Mouse (Mus musculus) heart, embryonic 13.5 days (tissue): Measurements from ENCODE around the gene Gm5901. TPM values are rescaled to one million over a fixed set of nuclear protein-coding genes. Genes with fewer than 3 reads are reported as not detected.
A peak's percentile ranks its signal among the peaks of the same experiment; 100 is the strongest.
"Not testable (repeated sequence)": the region's sequence is repeated elsewhere in the genome, so short reads cannot be mapped to it uniquely, and the experiment has no call there.

Source experiments
- ATAC-seq: fragments of 200-750 bp; cut with Nextera tagmentation; 2 replicates; pipeline ENCODE4 v1.8.0; 2017; ENCODE audit warnings: moderate TSS enrichment; ENCODE audit not compliant: insufficient number of reproducible peaks, low FRiP score, low TSS enrichment; ENCODE audit errors: extremely low read depth
- H3K27ac ChIP-seq: fragments of 300-500 bp; sonication (generic); replicated peaks from 2 replicates; pipeline ENCODE4 v1.5.1; 2015; ENCODE audit warnings: moderate library complexity, mild to moderate bottlenecking, inconsistent platforms
- H3K27me3 ChIP-seq: fragments of 300-500 bp; sonication (generic); replicated peaks from 2 replicates; pipeline ENCODE4 v1.6.1; 2015; ENCODE audit warnings: mild to moderate bottlenecking, inconsistent platforms
- H3K36me3 ChIP-seq: fragments of 300-500 bp; sonication (generic); 2 replicates; pipeline ENCODE4 v1.6.1; 2015; ENCODE audit warnings: mild to moderate bottlenecking, inconsistent platforms
- H3K4me1 ChIP-seq: fragments of 300-500 bp; sonication (generic); 2 replicates; pipeline ENCODE4 v1.6.1; 2015; ENCODE audit warnings: inconsistent platforms
- H3K4me2 ChIP-seq: fragments of 300-500 bp; sonication (generic); 2 replicates; pipeline ENCODE4 v1.6.1; 2015; ENCODE audit warnings: inconsistent platforms, mild to moderate bottlenecking, moderate library complexity
- H3K4me3 ChIP-seq: fragments of 300-500 bp; sonication (generic); 2 replicates; pipeline ENCODE4 v1.5.1; 2015; ENCODE audit warnings: moderate library complexity, mild to moderate bottlenecking, inconsistent platforms
- H3K9ac ChIP-seq: fragments of 300-500 bp; sonication (generic); 2 replicates; pipeline ENCODE4 v1.6.1; 2015; ENCODE audit warnings: inconsistent platforms, mild to moderate bottlenecking, moderate library complexity
- H3K9me3 ChIP-seq: fragments of 300-500 bp; sonication (generic); 2 replicates; pipeline ENCODE4 v1.6.1; 2016; ENCODE audit warnings: inconsistent platforms
- WGBS: fragments of 180-500 bp; shearing (Covaris S2); methylation state at CpG from one replicate; pipeline ENCODE4 v1.1.7; 2015; ENCODE audit warnings: mixed read lengths; 5-methylcytosine and 5-hydroxymethylcytosine counted together
- polyA plus RNA-seq: library from polyadenylated mRNA; unstranded; fragments of >200 nt; fragmentation: Nextera tagmentation; extraction: Ambion mirVana; gene quantifications from 2 replicates; pipeline ENCODE4 v1.2.1, GENCODE M21; 2015

Gene Gm5901
- polyA plus RNA-seq = not detected in 2 replicates

DNA sequence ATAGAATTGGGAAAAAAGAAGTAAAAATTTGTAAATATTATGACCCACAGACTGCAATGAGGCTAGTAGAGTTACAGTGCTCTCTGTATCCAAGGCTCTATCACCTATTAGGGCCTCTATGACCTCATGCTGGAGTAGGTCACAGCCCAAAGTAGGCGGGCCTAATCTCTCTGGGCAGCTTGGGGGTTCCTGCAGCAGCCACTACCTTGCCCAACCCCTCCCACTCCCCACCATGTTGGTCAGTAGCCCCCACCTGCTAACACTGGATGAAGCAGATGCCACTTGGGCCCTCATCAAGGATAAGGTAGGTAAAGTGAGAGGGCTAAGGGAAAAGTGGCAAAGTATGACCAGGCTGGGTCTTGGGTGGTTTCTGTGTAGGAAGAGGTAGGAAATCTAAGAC, at the start of gene Gm5901:
Gm5901 (plus strand) TSS at position 173 of the 400 bp plus-strand sequence.
- Histone ChIP-seq H3K9ac (no peak within 1 kb of the TSS), H3K4me2 (no peak within 1 kb of the TSS), H3K27me3 (no peaks in the 10 kb centered on the region), H3K9me3 (no peaks in the 10 kb centered on the region), H3K36me3 (peaks cover 82% of the 10 kb centered on the region), H3K4me1 (peaks cover 14% of the 10 kb centered on the region), H3K4me3 (no peak within 1 kb of the TSS), H3K27ac (peak within 1 kb of the TSS; percentile 66)
- 88% methylated on average over 1 of the region's 1 CpGs for WGBS
- ATAC-seq = no peak

DNA sequence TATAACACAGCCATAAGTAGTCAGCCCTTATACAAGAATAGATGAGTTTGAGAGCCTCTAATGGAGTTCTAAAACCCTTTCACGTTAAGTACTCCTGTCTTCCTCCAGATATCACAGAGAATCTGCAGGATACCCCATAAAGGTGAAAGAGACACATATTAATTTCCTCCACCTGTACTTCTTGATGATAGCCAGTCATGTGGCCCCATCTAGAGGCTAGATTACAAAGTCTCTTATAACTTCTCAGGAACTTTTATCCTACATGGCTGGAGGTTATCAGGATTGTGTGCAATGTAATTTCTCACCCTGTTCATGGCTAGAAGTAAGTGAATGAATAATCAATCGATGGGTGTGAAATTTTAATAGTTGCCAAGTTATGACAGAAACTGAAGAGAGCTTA, 49.5 kb upstream of the Gm5901 start:
- Histone ChIP-seq H3K4me2 (no peak overlapping the region), H3K4me3 (no peak overlapping the region), H3K4me1 (no peaks in the 10 kb centered on the region), H3K27me3 (no peaks in the 10 kb centered on the region), H3K9me3 (no peaks in the 10 kb centered on the region), H3K36me3 (no peaks in the 10 kb centered on the region), H3K27ac (no peak overlapping the region), H3K9ac (no peak overlapping the region)
- no peak for ATAC-seq
- 54% methylated on average over 2 of the region's 2 CpGs for WGBS

DNA sequence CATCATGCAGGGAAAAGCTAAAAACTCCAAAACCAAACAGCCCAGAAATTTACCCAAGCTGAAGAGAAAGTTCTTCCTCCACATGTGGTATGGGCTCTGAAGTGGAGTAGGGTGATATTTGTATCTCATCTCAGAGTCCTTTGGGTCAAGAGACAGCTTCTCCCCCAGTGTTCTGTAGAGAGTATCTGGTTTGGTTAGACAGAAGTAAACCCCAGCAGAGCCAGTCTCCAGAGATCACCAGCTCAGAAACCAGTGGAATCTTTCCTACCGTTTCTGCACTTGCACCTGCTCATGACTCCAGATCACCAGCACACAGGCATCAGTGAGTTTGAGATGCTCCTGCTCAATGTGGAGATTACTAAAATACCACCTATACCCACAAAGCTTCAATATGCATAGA, 40.8 kb upstream of the Gm5901 start, which contains the start of gene Olfr690:
Olfr690 (minus strand) TSS at position 101 of the 400 bp plus-strand sequence.
- Histone ChIP-seq H3K27ac (no peak within 1 kb of the TSS), H3K9ac (no peak within 1 kb of the TSS), H3K4me2 (no peak within 1 kb of the TSS), H3K4me1 (no peaks in the 10 kb centered on the region), H3K36me3 (no peaks in the 10 kb centered on the region), H3K4me3 (no peak within 1 kb of the TSS), H3K27me3 (no peaks in the 10 kb centered on the region), H3K9me3 (no peaks in the 10 kb centered on the region)
- no peak for ATAC-seq
- 78% methylated on average over 1 of the region's 1 CpGs for WGBS

DNA sequence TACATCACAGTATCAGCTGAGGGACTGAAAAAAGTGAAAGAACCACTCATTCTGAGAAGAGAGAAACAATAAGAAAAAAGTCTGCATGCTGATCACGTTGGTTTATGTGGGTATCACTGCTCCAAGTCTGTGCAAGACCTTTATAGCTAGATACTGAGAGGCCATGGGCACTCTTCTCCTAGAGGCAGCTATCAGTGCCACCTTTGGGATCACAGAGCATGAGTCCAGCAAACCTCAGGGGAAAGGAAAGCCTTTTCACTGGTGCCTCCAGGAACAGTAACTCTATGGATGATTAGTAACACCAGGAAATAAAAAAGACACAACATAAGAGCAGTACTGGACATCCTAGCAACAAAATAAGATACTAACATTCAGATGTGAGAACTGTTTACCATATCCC, 32.7 kb upstream of the Gm5901 start, which contains the start of gene Olfr691:
Olfr691 (minus strand) TSS at position 101 of the 400 bp plus-strand sequence.
- H3K36me3 ChIP-seq = no peaks in the 10 kb centered on the region
- 37% methylated on average over 1 of the region's 1 CpGs for WGBS
- no peaks in the 10 kb centered on the region for H3K9me3 ChIP-seq
- no peaks in the 10 kb centered on the region for H3K4me1 ChIP-seq
- H3K27me3 ChIP-seq = no peaks in the 10 kb centered on the region
- no peak within 1 kb of the TSS for H3K27ac ChIP-seq
- ATAC-seq = no peak
- no peak within 1 kb of the TSS for H3K4me2 ChIP-seq
- H3K9ac ChIP-seq = no peak within 1 kb of the TSS
- no peak within 1 kb of the TSS for H3K4me3 ChIP-seq

DNA sequence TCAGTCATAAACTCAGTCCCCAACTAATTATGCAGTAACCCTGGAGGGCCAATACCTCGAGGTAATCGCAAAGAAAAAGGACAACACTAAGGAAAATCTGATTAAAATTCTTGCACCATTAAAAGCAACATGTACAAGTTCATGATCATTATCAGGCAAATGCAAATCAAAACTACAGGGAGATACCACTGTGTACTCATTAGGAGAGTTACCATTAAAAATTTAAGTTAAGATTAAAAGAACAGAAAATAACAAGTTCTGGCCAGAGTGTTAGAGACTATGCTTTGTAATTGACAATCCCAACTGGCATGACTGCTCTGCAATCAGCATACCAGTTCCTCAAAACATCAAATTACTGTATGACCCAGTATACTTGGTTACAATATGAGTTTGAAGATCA, 32.1 kb upstream of the Gm5901 start:
- no peak overlapping the region for H3K9ac ChIP-seq
- H3K36me3 ChIP-seq = no peaks in the 10 kb centered on the region
- no peak overlapping the region for H3K4me3 ChIP-seq
- 68% methylated on average over 2 of the region's 2 CpGs for WGBS
- ATAC-seq = no peak
- no peaks in the 10 kb centered on the region for H3K9me3 ChIP-seq
- no peak overlapping the region for H3K27ac ChIP-seq
- no peak overlapping the region for H3K4me2 ChIP-seq
- H3K4me1 ChIP-seq = no peaks in the 10 kb centered on the region
- no peaks in the 10 kb centered on the region for H3K27me3 ChIP-seq

DNA sequence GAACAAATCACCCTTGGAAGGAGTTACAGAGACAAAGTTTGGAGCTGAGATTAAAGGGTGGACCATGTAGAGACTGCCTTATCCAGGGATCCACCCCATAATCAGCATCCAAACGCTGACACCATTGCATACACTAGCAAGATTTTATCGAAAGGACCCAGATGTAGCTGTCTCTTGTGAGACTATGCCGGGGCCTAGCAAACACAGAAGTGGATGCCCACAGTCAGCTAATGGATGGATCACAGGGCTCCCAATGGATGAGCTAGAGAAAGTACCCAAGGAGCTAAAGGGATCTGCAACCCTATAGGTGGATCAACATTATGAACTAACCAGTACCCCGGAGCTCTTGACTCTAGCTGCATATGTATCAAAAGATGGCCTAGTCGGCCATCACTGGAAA, 18.8 kb upstream of the Gm5901 start:
- WGBS = no CpG with 5 or more reads among the region's 5 CpGs
- H3K36me3 ChIP-seq, H3K4me3 ChIP-seq, H3K27me3 ChIP-seq, H3K4me2 ChIP-seq, H3K9ac ChIP-seq, H3K9me3 ChIP-seq, ATAC-seq, H3K4me1 ChIP-seq, H3K27ac ChIP-seq: not testable (repeated sequence)

DNA sequence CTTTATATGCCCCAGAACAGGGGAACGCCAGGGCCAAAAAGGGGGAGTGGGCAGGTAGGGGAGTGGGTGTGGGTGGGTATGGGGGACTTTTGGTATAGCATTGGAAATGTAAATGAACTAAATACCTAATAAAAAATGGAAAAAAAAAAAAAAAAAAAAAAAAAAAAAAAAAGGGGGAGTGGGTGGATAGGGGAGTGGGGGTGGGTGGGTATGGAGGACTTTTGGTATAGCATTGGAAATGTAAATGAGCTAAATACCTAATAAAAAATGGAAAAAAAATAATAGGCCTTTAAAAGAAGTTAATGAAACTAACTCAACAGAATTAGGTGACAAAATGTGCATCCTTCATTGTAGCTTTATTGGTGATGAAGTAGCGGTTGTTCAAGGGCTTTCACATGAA, 18.4 kb upstream of the Gm5901 start:
- not testable (repeated sequence) for H3K9me3 ChIP-seq, H3K4me3 ChIP-seq, H3K4me1 ChIP-seq, H3K27me3 ChIP-seq, H3K36me3 ChIP-seq, ATAC-seq, H3K27ac ChIP-seq, H3K9ac ChIP-seq, H3K4me2 ChIP-seq
- 87% methylated on average over 1 of the region's 2 CpGs for WGBS

DNA sequence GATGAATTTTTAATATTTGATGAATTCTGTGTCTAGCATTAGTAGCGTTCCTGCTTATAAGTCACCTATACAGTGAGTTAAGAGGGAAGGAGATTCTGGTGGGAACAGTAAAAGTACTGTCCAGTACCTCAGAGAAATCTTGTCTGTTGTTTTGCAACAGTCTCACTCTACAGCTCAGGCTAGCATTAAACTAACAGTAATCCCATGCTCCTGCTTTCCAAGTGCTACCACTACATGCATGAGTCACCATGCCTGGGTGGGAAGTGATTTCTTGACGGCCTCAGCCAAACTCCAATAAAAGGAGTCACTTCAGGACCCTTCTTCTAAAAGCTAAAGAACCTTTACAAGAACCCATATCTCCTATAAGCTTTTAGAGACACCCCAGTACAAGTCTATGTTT, 13.1 kb upstream of the Gm5901 start:
- no peak overlapping the region for H3K4me2 ChIP-seq
- H3K4me3 ChIP-seq = no peak overlapping the region
- no peaks in the 10 kb centered on the region for H3K4me1 ChIP-seq
- no peaks in the 10 kb centered on the region for H3K27me3 ChIP-seq
- no peaks in the 10 kb centered on the region for H3K9me3 ChIP-seq
- 65% methylated on average over 2 of the region's 2 CpGs for WGBS
- H3K9ac ChIP-seq = no peak overlapping the region
- ATAC-seq = no peak
- H3K36me3 ChIP-seq = no peaks in the 10 kb centered on the region
- no peak overlapping the region for H3K27ac ChIP-seq

DNA sequence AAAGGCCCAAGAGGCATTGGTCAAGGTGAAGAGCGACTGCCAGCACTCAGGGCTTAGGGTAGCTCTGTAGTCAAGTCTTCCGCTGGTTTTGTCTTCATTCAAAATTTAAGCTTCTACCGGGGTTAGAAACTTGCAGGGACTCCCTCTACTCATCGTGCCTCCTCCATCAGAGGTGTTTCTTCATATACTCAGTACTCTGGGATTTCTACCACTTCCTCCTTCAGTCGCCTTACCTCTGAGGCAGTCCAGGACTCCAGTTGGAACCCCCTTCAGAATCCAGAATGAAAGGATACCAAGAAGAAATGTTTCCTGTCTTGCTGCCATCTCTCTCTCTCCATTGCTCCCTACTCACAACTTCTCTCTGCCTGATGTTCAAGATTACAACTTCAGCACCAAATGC, 7.6 kb upstream of the Gm5901 start:
- H3K4me3 ChIP-seq = no peak overlapping the region
- ATAC-seq = no peak
- whole genome bisulfite sequencing = 79% methylated on average over 5 of the region's 5 CpGs
- peaks cover 14% of the 10 kb centered on the region for H3K36me3 ChIP-seq
- no peak overlapping the region for H3K9ac ChIP-seq
- H3K9me3 ChIP-seq = no peaks in the 10 kb centered on the region
- H3K4me1 ChIP-seq = no peaks in the 10 kb centered on the region
- H3K27ac ChIP-seq = no peak overlapping the region
- H3K4me2 ChIP-seq = no peak overlapping the region
- no peaks in the 10 kb centered on the region for H3K27me3 ChIP-seq

DNA sequence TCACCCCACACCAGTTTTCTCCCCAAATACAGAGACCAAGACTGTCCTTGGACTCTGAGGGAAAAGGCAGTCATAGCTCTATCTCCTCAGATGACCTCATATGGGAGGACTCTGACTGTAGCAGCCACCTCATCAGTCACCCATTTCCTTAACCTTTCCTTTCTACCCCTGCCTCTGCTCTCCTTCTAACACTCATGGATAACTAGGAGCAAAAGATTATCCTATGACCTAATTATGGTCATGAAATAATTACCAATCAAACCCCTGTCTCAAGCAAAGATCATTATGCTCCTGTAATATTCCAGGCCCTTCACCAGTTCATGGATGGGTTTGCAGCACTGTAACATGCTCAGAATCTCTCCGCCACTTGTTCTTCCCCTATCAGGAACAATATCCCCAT, 6.9 kb upstream of the Gm5901 start, which contains the start of gene Olfr692:
Olfr692 (plus strand) TSS at position 301 of the 400 bp plus-strand sequence.
- Histone ChIP-seq H3K4me2 (no peak within 1 kb of the TSS), H3K4me3 (no peak within 1 kb of the TSS), H3K4me1 (peaks cover under 1% of the 10 kb centered on the region; the same call in 1 of the 2 replicates), H3K36me3 (peaks cover 21% of the 10 kb centered on the region), H3K9me3 (no peaks in the 10 kb centered on the region), H3K27me3 (no peaks in the 10 kb centered on the region), H3K27ac (no peak within 1 kb of the TSS), H3K9ac (no peak within 1 kb of the TSS)
- ATAC-seq = no peak
- 89% methylated on average over 1 of the region's 1 CpGs for WGBS

DNA sequence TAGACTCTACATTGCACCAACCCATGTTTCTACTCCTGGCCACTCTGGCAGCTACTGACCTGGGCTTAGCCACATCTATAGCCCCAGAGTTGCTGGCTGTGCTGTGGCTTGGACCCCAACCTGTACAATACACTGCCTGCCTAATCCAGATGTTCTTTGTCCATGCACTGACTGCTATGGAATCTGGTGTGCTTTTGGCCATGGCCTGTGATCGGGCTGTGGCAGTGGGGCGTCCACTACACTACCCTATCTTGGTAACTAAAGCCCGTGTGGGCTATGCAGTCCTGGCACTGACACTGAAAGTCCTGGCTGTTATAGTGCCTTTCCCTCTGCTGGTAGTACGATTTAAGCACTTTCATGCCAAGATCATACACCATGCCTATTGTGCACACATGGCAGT, 6.3 kb upstream of the Gm5901 start:
- no peak overlapping the region for H3K4me2 ChIP-seq
- ATAC-seq = no peak
- H3K27ac ChIP-seq = no peak overlapping the region
- peaks cover 27% of the 10 kb centered on the region for H3K36me3 ChIP-seq
- no peak overlapping the region for H3K4me3 ChIP-seq
- 86% methylated on average over 4 of the region's 4 CpGs for WGBS
- H3K9me3 ChIP-seq = no peaks in the 10 kb centered on the region
- no peak overlapping the region for H3K9ac ChIP-seq
- no peaks in the 10 kb centered on the region for H3K27me3 ChIP-seq
- H3K4me1 ChIP-seq = peaks cover 6% of the 10 kb centered on the region

DNA sequence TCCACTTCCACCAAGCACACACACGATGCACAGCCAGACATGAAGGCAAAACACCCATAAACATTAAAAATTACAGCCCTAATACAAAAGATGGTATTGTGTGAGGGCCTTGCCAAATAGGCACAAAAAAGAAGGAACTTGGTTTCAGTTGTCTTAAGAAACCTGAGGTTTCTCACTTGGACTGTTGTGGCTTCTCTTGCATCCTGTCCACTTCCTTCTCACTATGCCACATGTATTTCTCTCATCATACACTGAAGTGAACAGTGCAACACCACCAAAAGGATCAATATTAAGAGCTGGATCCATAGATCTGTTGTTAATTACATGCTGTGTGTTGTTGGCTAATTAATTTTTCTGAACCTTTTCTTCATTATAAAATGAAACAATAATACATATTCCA, 1.9 kb upstream of the Gm5901 start:
- 89% methylated on average over 1 of the region's 1 CpGs for WGBS

More for the DNA sequence above, 1.9 kb upstream of the Gm5901 start:
- no peak overlapping the region for H3K4me2 ChIP-seq
- H3K27ac ChIP-seq = peak overlapping the region; percentile 66
- ATAC-seq = no peak
- H3K36me3 ChIP-seq = peaks cover 63% of the 10 kb centered on the region
- peaks cover 14% of the 10 kb centered on the region for H3K4me1 ChIP-seq
- no peaks in the 10 kb centered on the region for H3K27me3 ChIP-seq
- no peak overlapping the region for H3K4me3 ChIP-seq
- H3K9ac ChIP-seq = no peak overlapping the region
- no peaks in the 10 kb centered on the region for H3K9me3 ChIP-seq
